Mouse (Mus musculus) CH12.LX (cell line): ENCODE results near the gene Gal3st3. TPM values are rescaled to one million over a fixed set of nuclear protein-coding genes. Genes with fewer than 3 reads are reported as not detected.

Experiments used
- DNase-seq: peaks from one replicate; pipeline ENCODE4 v3.0.0-alpha.2; 2013; ENCODE audit errors: extremely low read depth
- H3K27ac ChIP-seq: 2 replicates; pipeline ENCODE4 v1.5.1; 2012; ENCODE audit warnings: low read depth, mild to moderate bottlenecking, control low read depth, moderate library complexity; ENCODE audit not compliant: insufficient read depth
- H3K27me3 ChIP-seq: replicated peaks from 2 replicates; pipeline ENCODE3; 2012; ENCODE audit warnings: inconsistent platforms
- H3K36me3 ChIP-seq, 2 experiments: replicated peaks in 1 of 2; 2 replicates each; pipeline versions ENCODE3 to v1.6.1; 2012; ENCODE audit warnings: inconsistent platforms in 1 of 2, low read length in 1 of 2, mild to moderate bottlenecking in 1 of 2, mixed read lengths in 1 of 2, moderate library complexity in 1 of 2; ENCODE audit not compliant: control insufficient read depth in 1 of 2, insufficient read depth in 1 of 2
- H3K4me1 ChIP-seq, 2 experiments: 2 replicates each; pipeline ENCODE4 v1.6.1; 2012; ENCODE audit warnings: inconsistent platforms in 1 of 2, moderate library complexity in 1 of 2; ENCODE audit not compliant: insufficient read depth in 2 of 2, control insufficient read depth in 1 of 2
- H3K4me2 ChIP-seq: 2 replicates; pipeline ENCODE4 v1.6.1; 2012; ENCODE audit warnings: low read depth, mild to moderate bottlenecking, control low read depth; ENCODE audit not compliant: poor library complexity, insufficient read depth, severe bottlenecking
- H3K4me3 ChIP-seq, 3 experiments: fragments of 150-350 bp in 1 of 3; sonication (generic) in 1 of 3; replicated peaks in 1 of 3; 2 replicates each; pipeline versions ENCODE3 to v1.5.1; 2011 to 2012; ENCODE audit warnings: low read depth in 2 of 3, low read length in 2 of 3, mild to moderate bottlenecking in 2 of 3, moderate library complexity in 2 of 3, control low read depth in 1 of 3, improper control_type of control experiment in 1 of 3, inconsistent platforms in 1 of 3, mixed read lengths in 1 of 3; ENCODE audit not compliant: poor library complexity in 1 of 3
- H3K79me2 ChIP-seq: replicated peaks from 2 replicates; pipeline ENCODE4 v1.6.1; 2012; ENCODE audit warnings: mild to moderate bottlenecking, moderate library complexity; ENCODE audit not compliant: control insufficient read depth, poor library complexity, insufficient read depth, severe bottlenecking; ENCODE audit errors: extremely low read depth
- H3K9ac ChIP-seq: 2 replicates; pipeline ENCODE4 v1.6.1; 2012; ENCODE audit warnings: low read depth, mild to moderate bottlenecking, control low read depth, moderate library complexity; ENCODE audit not compliant: insufficient read depth
- H3K9me3 ChIP-seq: replicated peaks from 2 replicates; pipeline ENCODE3; 2012; ENCODE audit warnings: low read length, inconsistent platforms, mixed read lengths
- CHD1 ChIP-seq: IDR thresholded peaks from 2 replicates; pipeline ENCODE4 v1.6.1; 2012; ENCODE audit warnings: low read depth, low read length, improper control_type of control experiment, inconsistent platforms
- CTCF ChIP-seq, 2 experiments: IDR thresholded peaks in 1 of 2; conservative IDR thresholded peaks in 1 of 2; 2 replicates each; pipeline ENCODE4 v1.5.1; 2011 to 2012; ENCODE audit warnings: low read depth in 2 of 2, low read length in 2 of 2, improper control_type of control experiment in 1 of 2, inconsistent platforms in 1 of 2, mild to moderate bottlenecking in 1 of 2, moderate library complexity in 1 of 2
- E2F4 ChIP-seq: IDR thresholded peaks from 2 replicates; pipeline ENCODE4 v1.6.1; 2011; ENCODE audit warnings: low read depth, low read length, improper control_type of control experiment; ENCODE audit not compliant: insufficient replicate concordance
- ELF1 ChIP-seq: IDR thresholded peaks from 2 replicates; pipeline ENCODE4 v1.6.1; 2014; ENCODE audit warnings: low read depth, mild to moderate bottlenecking, inconsistent platforms, low read length, improper control_type of control experiment
- ETS1 ChIP-seq: conservative IDR thresholded peaks from 2 replicates; pipeline ENCODE4 v1.6.1; 2012; ENCODE audit warnings: low read depth, mild to moderate bottlenecking, inconsistent platforms, low read length, improper control_type of control experiment, moderate library complexity
- GABPA ChIP-seq: IDR thresholded peaks from 2 replicates; pipeline ENCODE4 v1.6.1; 2012; ENCODE audit warnings: low read depth, low read length, improper control_type of control experiment, inconsistent platforms; ENCODE audit not compliant: insufficient replicate concordance
- HCFC1 ChIP-seq: IDR thresholded peaks from 2 replicates; pipeline ENCODE4 v1.6.1; 2012; ENCODE audit warnings: low read depth, mild to moderate bottlenecking, inconsistent platforms, low read length, improper control_type of control experiment
- IRF4 ChIP-seq: IDR thresholded peaks from 2 replicates; pipeline ENCODE4 v1.6.1; 2014; ENCODE audit warnings: low read depth, mild to moderate bottlenecking, inconsistent platforms, low read length, improper control_type of control experiment
- JUN ChIP-seq: IDR thresholded peaks from 2 replicates; pipeline ENCODE4 v1.6.1; 2011; ENCODE audit warnings: low read depth, mild to moderate bottlenecking, low read length, improper control_type of control experiment, moderate library complexity; ENCODE audit not compliant: insufficient read depth
- JUND ChIP-seq: conservative IDR thresholded peaks from 2 replicates; pipeline ENCODE4 v1.6.1; 2011; ENCODE audit warnings: low read depth, low read length, improper control_type of control experiment
- KAT2A ChIP-seq: IDR thresholded peaks from 2 replicates; pipeline ENCODE4 v1.6.1; 2012; ENCODE audit warnings: low read length, improper control_type of control experiment, inconsistent platforms; ENCODE audit not compliant: insufficient replicate concordance
- MAFK ChIP-seq: IDR thresholded peaks from 2 replicates; pipeline ENCODE4 v1.6.1; 2011; ENCODE audit warnings: low read length, improper control_type of control experiment; ENCODE audit not compliant: insufficient replicate concordance
- MAZ ChIP-seq: IDR thresholded peaks from 2 replicates; pipeline ENCODE4 v1.6.1; 2012; ENCODE audit warnings: low read depth, mild to moderate bottlenecking, inconsistent platforms, low read length, improper control_type of control experiment, moderate library complexity
- MEF2A ChIP-seq: IDR thresholded peaks from 2 replicates; pipeline ENCODE4 v1.6.1; 2014; ENCODE audit warnings: low read depth, mild to moderate bottlenecking, inconsistent platforms, low read length, improper control_type of control experiment, borderline replicate concordance
- MXI1 ChIP-seq: IDR thresholded peaks from 2 replicates; pipeline ENCODE4 v1.6.1; 2011; ENCODE audit warnings: mild to moderate bottlenecking, low read depth, low read length, improper control_type of control experiment
- MYC ChIP-seq: IDR thresholded peaks from 2 replicates; pipeline ENCODE4 v1.6.1; 2011; ENCODE audit warnings: low read depth, mild to moderate bottlenecking, improper control_type of control experiment, low read length
- NELFE ChIP-seq: IDR thresholded peaks from 2 replicates; pipeline ENCODE4 v1.6.1; 2011; ENCODE audit warnings: low read depth, low read length, improper control_type of control experiment
- PAX5 ChIP-seq: IDR thresholded peaks from 2 replicates; pipeline ENCODE4 v1.6.1; 2012; ENCODE audit warnings: low read length, inconsistent platforms, mixed read lengths
- POLR2A ChIP-seq: IDR thresholded peaks from 2 replicates; pipeline ENCODE4 v1.6.1; 2011; ENCODE audit warnings: low read depth, mild to moderate bottlenecking, improper control_type of control experiment, low read length
- POLR2AphosphoS2 ChIP-seq: IDR thresholded peaks from 2 replicates; pipeline ENCODE4 v1.6.1; 2011; ENCODE audit warnings: low read depth, low read length, improper control_type of control experiment
- RAD21 ChIP-seq: IDR thresholded peaks from 2 replicates; pipeline ENCODE4 v1.6.1; 2011; ENCODE audit warnings: low read depth, mild to moderate bottlenecking, low read length, improper control_type of control experiment, moderate library complexity
- RCOR1 ChIP-seq: conservative IDR thresholded peaks from 2 replicates; pipeline ENCODE4 v1.6.1; 2012; ENCODE audit warnings: low read depth, mild to moderate bottlenecking, inconsistent platforms, low read length, improper control_type of control experiment
- SIN3A ChIP-seq: IDR thresholded peaks from 2 replicates; pipeline ENCODE4 v1.6.1; 2012; ENCODE audit warnings: low read length, improper control_type of control experiment, inconsistent platforms
- SMC3 ChIP-seq: IDR thresholded peaks from 2 replicates; pipeline ENCODE4 v1.6.1; 2011; ENCODE audit warnings: low read depth, low read length, improper control_type of control experiment
- TBP ChIP-seq: conservative IDR thresholded peaks from 2 replicates; pipeline ENCODE4 v1.6.1; 2011; ENCODE audit warnings: low read depth, low read length, improper control_type of control experiment
- TCF12 ChIP-seq: IDR thresholded peaks from 2 replicates; pipeline ENCODE4 v1.6.1; 2014; ENCODE audit warnings: low read depth, mild to moderate bottlenecking, inconsistent platforms, low read length, improper control_type of control experiment
- UBTF ChIP-seq: IDR thresholded peaks from 2 replicates; pipeline ENCODE4 v1.6.1; 2012; ENCODE audit warnings: low read depth, mild to moderate bottlenecking, inconsistent platforms, low read length, improper control_type of control experiment, moderate library complexity
- USF2 ChIP-seq: conservative IDR thresholded peaks from 2 replicates; pipeline ENCODE4 v1.6.1; 2011; ENCODE audit warnings: low read depth, low read length, improper control_type of control experiment
- ZC3H11A ChIP-seq: IDR thresholded peaks from 2 replicates; pipeline ENCODE4 v1.6.1; 2012; ENCODE audit warnings: low read depth, mild to moderate bottlenecking, inconsistent platforms, low read length, improper control_type of control experiment
- ZKSCAN1 ChIP-seq: IDR thresholded peaks from 2 replicates; pipeline ENCODE4 v1.6.1; 2012; ENCODE audit warnings: low read depth, inconsistent platforms, low read length, improper control_type of control experiment, borderline replicate concordance
- dilution Hi-C: fragments of 300-500 bp; cut with MboI; formaldehyde crosslinking; loops from 2 replicates; pipeline ENCODE4 v1.14.3; 2020; ENCODE audit warnings: low sequenced_read_pairs; ENCODE audit not compliant: extremely low pct_unique_long_range_greater_than_20kb, extremely low pct_ligation_motif_present
- in situ Hi-C: fragments of 300-500 bp; cut with MboI; formaldehyde crosslinking; loops from 3 replicates; pipeline ENCODE4 v1.14.3; 2019; ENCODE audit warnings: low sequenced_read_pairs, low pct_ligation_motif_present, low pct_unique_long_range_greater_than_20kb, mixed read lengths
- polyA plus RNA-seq: library from polyadenylated mRNA; unstranded; fragments of >175 nt; gene quantifications from 2 replicates; pipeline ENCODE4 v1.2.1, GENCODE M21; 2012; ENCODE audit warnings: low read depth; ENCODE audit not compliant: insufficient read length
- total RNA-seq, 2 experiments: library from RNA; depleted of rRNA; stranded (reverse); fragments of 300-350 nt in 1 of 2; fragments of >200 nt in 1 of 2; gene quantifications; 2 replicates each; pipeline ENCODE4 v1.2.3; 2012 to 2014

Gal3st3 gene
- total and polyA plus RNA-seq, 3 experiments, result not detected

GRCm38 (mm10) chr19:5302455-5302854, 4.3 kb downstream of the Gal3st3 start:
- dilution Hi-C loops, result no loop called here
- Histone ChIP-seq H3K4me2 (no peak overlapping the region), H3K4me3 (no peak overlapping the region), H3K36me3 (no peaks in the 10 kb centered on the region), H3K9me3 (peaks cover 9% of the 10 kb centered on the region), H3K27ac (no peak overlapping the region), H3K4me1 (peaks cover 0 to 14% of the 10 kb centered on the region in 2 experiments; a peak in 2 of 4 replicates), H3K9ac (no peak overlapping the region), H3K27me3 (peaks cover 2% of the 10 kb centered on the region), H3K79me2 (no peaks in the 10 kb centered on the region)
- in situ Hi-C loops, result loop anchor here (5.0 kb wide), 1 partner anchor 35 kb away; the partner anchor contains the start of gene Catsper1
- TF ChIP-seq MXI1 (no peak), POLR2A (no peak), ELF1 (peak; percentile 59), TBP (no peak), SMC3 (peak; percentile 88), MEF2A (0 out of 2 replicates have a peak, but pooled peaks have one; percentile 13), SIN3A (no peak), MAZ (peak; percentile 65; the same call in 1 of the 2 replicates), NELFE (no peak), GABPA (no peak), E2F4 (no peak), ETS1 (no peak), RCOR1 (no peak), MYC (no peak), ZC3H11A (no peak; the same call in 1 of the 2 replicates), UBTF (no peak), CHD1 (no peak), PAX5 (no peak), MAFK (no peak), JUN (no peak), POLR2AphosphoS2 (no peak), KAT2A (no peak), RAD21 (peak; percentile 55), TCF12 (no peak), USF2 (no peak), ZKSCAN1 (no peak), JUND (no peak), IRF4 (peak; percentile 39; the same call in 1 of the 2 replicates), CTCF (conservative IDR thresholded peaks at IDR 0.05 in 1 of 2, IDR thresholded peaks at IDR 0.05 in 1 of 2; ENCODE audit: low read depth in 2 of 2, low read length in 2 of 2) (peak; percentile 59 to 86), HCFC1 (peak; percentile 53)
- peak; percentile 80 for DNase-seq
